Mouse (Mus musculus) CH12.LX (cell line): ENCODE measurements around the gene Abtb1. TPM values are rescaled to one million over a fixed set of nuclear protein-coding genes. Genes with fewer than 3 reads are reported as not detected.
A peak's percentile ranks its signal among the peaks of the same experiment; 100 is the strongest.

Source experiments
- DNase-seq: peaks from one replicate; pipeline ENCODE4 v3.0.0-alpha.2; 2013; ENCODE audit errors: extremely low read depth
- H3K27ac ChIP-seq: 2 replicates; pipeline ENCODE4 v1.5.1; 2012; ENCODE audit warnings: low read depth, mild to moderate bottlenecking, control low read depth, moderate library complexity; ENCODE audit not compliant: insufficient read depth
- H3K27me3 ChIP-seq: replicated peaks from 2 replicates; pipeline ENCODE3; 2012; ENCODE audit warnings: inconsistent platforms
- H3K36me3 ChIP-seq, 2 experiments: replicated peaks in 1 of 2; 2 replicates each; pipeline versions ENCODE3 to v1.6.1; 2012; ENCODE audit warnings: inconsistent platforms in 1 of 2, low read length in 1 of 2, mild to moderate bottlenecking in 1 of 2, mixed read lengths in 1 of 2, moderate library complexity in 1 of 2; ENCODE audit not compliant: control insufficient read depth in 1 of 2, insufficient read depth in 1 of 2
- H3K4me1 ChIP-seq, 2 experiments: 2 replicates each; pipeline ENCODE4 v1.6.1; 2012; ENCODE audit warnings: inconsistent platforms in 1 of 2, moderate library complexity in 1 of 2; ENCODE audit not compliant: insufficient read depth in 2 of 2, control insufficient read depth in 1 of 2
- H3K4me2 ChIP-seq: 2 replicates; pipeline ENCODE4 v1.6.1; 2012; ENCODE audit warnings: low read depth, mild to moderate bottlenecking, control low read depth; ENCODE audit not compliant: poor library complexity, insufficient read depth, severe bottlenecking
- H3K4me3 ChIP-seq, 3 experiments: fragments of 150-350 bp in 1 of 3; sonication (generic) in 1 of 3; replicated peaks in 1 of 3; 2 replicates each; pipeline versions ENCODE3 to v1.5.1; 2011 to 2012; ENCODE audit warnings: low read depth in 2 of 3, low read length in 2 of 3, mild to moderate bottlenecking in 2 of 3, moderate library complexity in 2 of 3, control low read depth in 1 of 3, improper control_type of control experiment in 1 of 3, inconsistent platforms in 1 of 3, mixed read lengths in 1 of 3; ENCODE audit not compliant: poor library complexity in 1 of 3
- H3K79me2 ChIP-seq: replicated peaks from 2 replicates; pipeline ENCODE4 v1.6.1; 2012; ENCODE audit warnings: mild to moderate bottlenecking, moderate library complexity; ENCODE audit not compliant: control insufficient read depth, poor library complexity, insufficient read depth, severe bottlenecking; ENCODE audit errors: extremely low read depth
- H3K9ac ChIP-seq: 2 replicates; pipeline ENCODE4 v1.6.1; 2012; ENCODE audit warnings: low read depth, mild to moderate bottlenecking, control low read depth, moderate library complexity; ENCODE audit not compliant: insufficient read depth
- H3K9me3 ChIP-seq: replicated peaks from 2 replicates; pipeline ENCODE3; 2012; ENCODE audit warnings: low read length, inconsistent platforms, mixed read lengths
- BHLHE40 ChIP-seq: IDR thresholded peaks from 2 replicates; pipeline ENCODE4 v1.6.1; 2011; ENCODE audit warnings: mild to moderate bottlenecking, low read depth, low read length, improper control_type of control experiment
- CHD2 ChIP-seq: IDR thresholded peaks from 2 replicates; pipeline ENCODE4 v1.6.1; 2011; ENCODE audit warnings: low read length, improper control_type of control experiment
- CTCF ChIP-seq, 2 experiments: IDR thresholded peaks in 1 of 2; conservative IDR thresholded peaks in 1 of 2; 2 replicates each; pipeline ENCODE4 v1.5.1; 2011 to 2012; ENCODE audit warnings: low read depth in 2 of 2, low read length in 2 of 2, improper control_type of control experiment in 1 of 2, inconsistent platforms in 1 of 2, mild to moderate bottlenecking in 1 of 2, moderate library complexity in 1 of 2
- EP300 ChIP-seq: IDR thresholded peaks from 2 replicates; pipeline ENCODE4 v1.6.1; 2011; ENCODE audit warnings: low read length, improper control_type of control experiment
- ETS1 ChIP-seq: conservative IDR thresholded peaks from 2 replicates; pipeline ENCODE4 v1.6.1; 2012; ENCODE audit warnings: low read depth, mild to moderate bottlenecking, inconsistent platforms, low read length, improper control_type of control experiment, moderate library complexity
- IRF4 ChIP-seq: IDR thresholded peaks from 2 replicates; pipeline ENCODE4 v1.6.1; 2014; ENCODE audit warnings: low read depth, mild to moderate bottlenecking, inconsistent platforms, low read length, improper control_type of control experiment
- KAT2A ChIP-seq: IDR thresholded peaks from 2 replicates; pipeline ENCODE4 v1.6.1; 2012; ENCODE audit warnings: low read length, improper control_type of control experiment, inconsistent platforms; ENCODE audit not compliant: insufficient replicate concordance
- MEF2A ChIP-seq: IDR thresholded peaks from 2 replicates; pipeline ENCODE4 v1.6.1; 2014; ENCODE audit warnings: low read depth, mild to moderate bottlenecking, inconsistent platforms, low read length, improper control_type of control experiment, borderline replicate concordance
- RAD21 ChIP-seq: IDR thresholded peaks from 2 replicates; pipeline ENCODE4 v1.6.1; 2011; ENCODE audit warnings: low read depth, mild to moderate bottlenecking, low read length, improper control_type of control experiment, moderate library complexity
- SIN3A ChIP-seq: IDR thresholded peaks from 2 replicates; pipeline ENCODE4 v1.6.1; 2012; ENCODE audit warnings: low read length, improper control_type of control experiment, inconsistent platforms
- TBP ChIP-seq: conservative IDR thresholded peaks from 2 replicates; pipeline ENCODE4 v1.6.1; 2011; ENCODE audit warnings: low read depth, low read length, improper control_type of control experiment
- UBTF ChIP-seq: IDR thresholded peaks from 2 replicates; pipeline ENCODE4 v1.6.1; 2012; ENCODE audit warnings: low read depth, mild to moderate bottlenecking, inconsistent platforms, low read length, improper control_type of control experiment, moderate library complexity
- ZC3H11A ChIP-seq: IDR thresholded peaks from 2 replicates; pipeline ENCODE4 v1.6.1; 2012; ENCODE audit warnings: low read depth, mild to moderate bottlenecking, inconsistent platforms, low read length, improper control_type of control experiment
- ZNF384 ChIP-seq: IDR thresholded peaks from 2 replicates; pipeline ENCODE4 v1.6.1; 2012; ENCODE audit warnings: low read depth, low read length, improper control_type of control experiment, inconsistent platforms
- dilution Hi-C: fragments of 300-500 bp; cut with MboI; formaldehyde crosslinking; loops from 2 replicates; pipeline ENCODE4 v1.14.3; 2020; ENCODE audit warnings: low sequenced_read_pairs; ENCODE audit not compliant: extremely low pct_unique_long_range_greater_than_20kb, extremely low pct_ligation_motif_present
- in situ Hi-C: fragments of 300-500 bp; cut with MboI; formaldehyde crosslinking; loops from 3 replicates; pipeline ENCODE4 v1.14.3; 2019; ENCODE audit warnings: low sequenced_read_pairs, low pct_ligation_motif_present, low pct_unique_long_range_greater_than_20kb, mixed read lengths
- polyA plus RNA-seq: library from polyadenylated mRNA; unstranded; fragments of >175 nt; gene quantifications from 2 replicates; pipeline ENCODE4 v1.2.1, GENCODE M21; 2012; ENCODE audit warnings: low read depth; ENCODE audit not compliant: insufficient read length
- total RNA-seq, 2 experiments: library from RNA; depleted of rRNA; stranded (reverse); fragments of 300-350 nt in 1 of 2; fragments of >200 nt in 1 of 2; gene quantifications; 2 replicates each; pipeline ENCODE4 v1.2.3; 2012 to 2014

Gene Abtb1
- total and polyA plus RNA-seq, 3 experiments: 13.0 to 20.8 (median 18.4) TPM

GRCm38 (mm10) chr6:88836178-88836819 lies 5.5 kb downstream of the Abtb1 start:
- Histone ChIP-seq H3K4me3 (no peak overlapping the region), H3K36me3 (peaks cover 33 to 58% of the 10 kb centered on the region in 2 experiments), H3K9ac (no peak overlapping the region), H3K4me1 (peaks cover 40 to 55% of the 10 kb centered on the region in 2 experiments), H3K9me3 (no peaks in the 10 kb centered on the region), H3K27me3 (no peaks in the 10 kb centered on the region), H3K27ac (no peak overlapping the region), H3K4me2 (no peak overlapping the region), H3K79me2 (peaks cover 2% of the 10 kb centered on the region; the same call in 1 of the 2 replicates)
- TF ChIP-seq UBTF (no peak), CTCF (conservative IDR thresholded peaks at IDR 0.05 in 1 of 2, IDR thresholded peaks at IDR 0.05 in 1 of 2; ENCODE audit: low read depth in 2 of 2, low read length in 2 of 2) (no peak)
- dilution Hi-C loops: no loop called here
- in situ Hi-C loops: no loop called here
- DNase-seq: no peak

DNA sequence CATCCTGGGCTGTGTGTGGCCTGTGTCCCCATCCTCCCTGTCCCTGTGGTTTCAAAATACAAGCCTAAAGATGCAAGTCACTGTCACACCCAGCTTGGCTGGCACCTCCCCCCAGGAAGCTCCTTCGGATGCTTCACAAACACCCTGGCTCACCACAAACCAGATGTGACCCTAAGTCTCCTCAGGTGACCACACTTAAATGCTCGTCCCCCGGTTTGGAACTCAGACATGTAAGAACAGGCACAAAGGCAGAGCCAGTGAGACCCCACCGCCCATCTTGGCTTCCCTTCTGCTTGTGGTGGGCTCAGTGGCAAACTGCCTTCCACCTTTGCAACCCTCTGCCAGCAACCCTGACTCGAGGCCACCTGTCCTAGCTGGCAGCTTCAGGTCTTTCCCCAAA lies 6.7 kb downstream of the Abtb1 start:
- Histone ChIP-seq H3K36me3 (peaks cover 33 to 56% of the 10 kb centered on the region in 2 experiments), H3K27me3 (no peaks in the 10 kb centered on the region), H3K27ac (peak overlapping the region; percentile 58), H3K4me2 (no peak overlapping the region), H3K79me2 (no peaks in the 10 kb centered on the region), H3K4me1 (peaks cover 44 to 57% of the 10 kb centered on the region in 2 experiments), H3K9me3 (no peaks in the 10 kb centered on the region), H3K4me3 (no peak overlapping the region), H3K9ac (no peak overlapping the region)
- TF ChIP-seq EP300 (0 out of 2 replicates have a peak, but pooled peaks have one; percentile 18), TBP (no peak), MEF2A (no peak; the same call in 1 of the 2 replicates), ETS1 (peak; percentile 55), ZNF384 (no peak), CHD2 (0 out of 2 replicates have a peak, but pooled peaks have one; percentile 26), BHLHE40 (peak; percentile 79)
- dilution Hi-C loops: no loop called here
- peak; percentile 73 for DNase-seq
- in situ Hi-C loops: no loop called here

DNA sequence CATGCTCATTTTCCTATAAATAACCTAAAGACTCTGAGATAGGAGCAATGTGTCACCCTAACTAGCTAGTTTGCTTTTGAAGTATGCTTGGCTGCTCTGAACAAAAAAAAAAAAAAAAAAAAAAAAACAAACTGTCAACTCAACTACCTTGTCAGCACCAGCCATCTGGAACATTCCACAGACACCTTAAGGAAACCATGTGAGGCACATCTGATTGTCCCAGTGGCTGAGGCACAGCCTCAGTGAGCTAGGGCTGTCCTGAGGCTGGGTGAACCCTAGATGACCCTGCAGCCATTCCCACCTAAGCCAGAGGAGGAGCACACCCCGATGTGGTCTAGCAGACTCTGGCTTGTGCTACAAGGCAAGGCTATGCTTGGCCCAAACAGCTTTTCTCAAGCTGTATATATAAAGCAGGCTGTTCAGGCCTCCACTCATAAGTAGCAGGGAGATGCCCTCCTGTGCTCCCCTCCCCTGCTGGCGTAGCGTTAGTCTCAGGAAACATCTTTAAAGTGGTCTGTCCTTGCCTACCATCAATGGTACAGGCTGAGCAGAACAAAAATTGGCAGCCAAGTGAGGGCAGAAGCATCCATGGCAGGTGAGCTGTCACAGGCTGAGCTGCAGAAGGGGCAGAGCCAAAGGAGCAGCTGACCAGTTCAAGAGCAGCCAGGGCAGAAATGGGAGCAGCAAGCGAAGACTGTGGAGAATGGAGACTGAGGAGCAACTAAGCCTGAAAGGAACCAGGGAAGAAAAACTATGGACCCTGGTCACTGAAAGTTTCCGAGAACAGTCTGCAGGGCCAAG lies 8.2 kb downstream of the Abtb1 start:
- Histone ChIP-seq H3K36me3 (peaks cover 21 to 41% of the 10 kb centered on the region in 2 experiments), H3K4me1 (peaks cover 53 to 65% of the 10 kb centered on the region in 2 experiments), H3K9ac (no peak overlapping the region), H3K4me2 (no peak overlapping the region), H3K27ac (no peak overlapping the region), H3K9me3 (no peaks in the 10 kb centered on the region), H3K4me3 (no peak overlapping the region), H3K27me3 (no peaks in the 10 kb centered on the region), H3K79me2 (no peaks in the 10 kb centered on the region)
- dilution Hi-C loops (no loop called here), in situ Hi-C loops (no loop called here)
- TF ChIP-seq ETS1 (0 out of 2 replicates have a peak, but pooled peaks have one; percentile 18), RAD21 (no peak), SIN3A (0 out of 2 replicates have a peak, but pooled peaks have one; percentile 10), ZC3H11A (no peak), KAT2A (no peak), ZNF384 (peak; percentile 86), IRF4 (no peak)
- no peak for DNase-seq
